Mouse (Mus musculus): ENCODE data around the gene Olfr574. TPM values are rescaled to one million over a fixed set of nuclear protein-coding genes. Genes with fewer than 3 reads are reported as not detected.
A peak's percentile ranks its signal among the peaks of the same experiment; 100 is the strongest.

Olfr574 gene
- polyA plus RNA-seq (2015; fragmentation: Nextera tagmentation; extraction: Ambion mirVana), result not detected in 2 replicates

GRCm38 (mm10) chr7:102948167-102948566 lies at the start of gene Olfr574:
Olfr574 (plus strand) TSS chr7:102948467.
- WGBS (ENCODE audit: insufficient replicate concordance), result 84% methylated on average over 1 of the region's 1 CpGs
- ATAC-seq (no peak), DNase-seq (no peak)
- Histone ChIP-seq H3K9ac (replicated peaks) (no peak within 1 kb of the TSS), H3K27ac (ENCODE audit: low read depth) (no peak within 1 kb of the TSS), H3K4me3 (ENCODE audit: low read depth, low read length) (no peak within 1 kb of the TSS), H3K36me3 (replicated peaks; ENCODE audit: insufficient read depth, low read length) (no peaks in the 10 kb centered on the region), H3K4me2 (ENCODE audit: low read depth, low read length) (no peak within 1 kb of the TSS), H3K27me3 (ENCODE audit: insufficient read depth, low read length) (no peaks in the 10 kb centered on the region), H3K9me3 (ENCODE audit: low read length) (no peaks in the 10 kb centered on the region), H3K4me1 (ENCODE audit: insufficient read depth) (no peaks in the 10 kb centered on the region)
- TF ChIP-seq CTCF (IDR thresholded peaks at IDR 0.05; ENCODE audit: low read depth) (no peak), EP300 (IDR thresholded peaks at IDR 0.05; ENCODE audit: low read depth) (no peak)

GRCm38 (mm10) chr7:102915261-102915660 lies 33.0 kb upstream of the Olfr574 start:
- Histone ChIP-seq H3K4me3 (ENCODE audit: low read depth, low read length) (no peak overlapping the region), H3K27ac (ENCODE audit: low read depth) (no peak overlapping the region), H3K27me3 (ENCODE audit: insufficient read depth, low read length) (no peaks in the 10 kb centered on the region), H3K9me3 (ENCODE audit: low read length) (no peaks in the 10 kb centered on the region), H3K9ac (replicated peaks) (no peak overlapping the region), H3K4me1 (ENCODE audit: insufficient read depth) (no peaks in the 10 kb centered on the region), H3K4me2 (ENCODE audit: low read depth, low read length) (no peak overlapping the region), H3K36me3 (replicated peaks; ENCODE audit: insufficient read depth, low read length) (no peaks in the 10 kb centered on the region)
- DNase-seq, result no peak
- ATAC-seq, result no peak
- 31% methylated on average over 1 of the region's 1 CpGs for WGBS (ENCODE audit: insufficient replicate concordance)
- no peak for TF ChIP-seq EP300 (IDR thresholded peaks at IDR 0.05; ENCODE audit: low read depth)
- no peak for TF ChIP-seq CTCF (IDR thresholded peaks at IDR 0.05; ENCODE audit: low read depth)

GRCm38 (mm10) chr7:102916405-102916804 lies 31.9 kb upstream of the Olfr574 start:
- DNase-seq (no peak), ATAC-seq (no peak)
- Histone ChIP-seq H3K4me1 (ENCODE audit: insufficient read depth) (no peaks in the 10 kb centered on the region), H3K27ac (ENCODE audit: low read depth) (no peak overlapping the region), H3K36me3 (replicated peaks; ENCODE audit: insufficient read depth, low read length) (no peaks in the 10 kb centered on the region), H3K4me2 (ENCODE audit: low read depth, low read length) (no peak overlapping the region), H3K9me3 (ENCODE audit: low read length) (no peaks in the 10 kb centered on the region), H3K9ac (replicated peaks) (no peak overlapping the region), H3K27me3 (ENCODE audit: insufficient read depth, low read length) (no peaks in the 10 kb centered on the region), H3K4me3 (ENCODE audit: low read depth, low read length) (no peak overlapping the region)
- TF ChIP-seq EP300 (IDR thresholded peaks at IDR 0.05; ENCODE audit: low read depth), result no peak
- no peak for TF ChIP-seq CTCF (IDR thresholded peaks at IDR 0.05; ENCODE audit: low read depth)
- WGBS (ENCODE audit: insufficient replicate concordance), result 46% methylated on average over 5 of the region's 5 CpGs

GRCm38 (mm10) chr7:102917032-102917875 lies 31.0 kb upstream of the Olfr574 start, which contains the start of gene Olfr571:
Olfr571 (minus strand) TSS chr7:102917536.
- WGBS (ENCODE audit: insufficient replicate concordance), result 57% methylated on average over 4 of the region's 4 CpGs
- DNase-seq (no peak), ATAC-seq (no peak)
- H3K9ac ChIP-seq (replicated peaks), result no peak within 1 kb of the TSS
- no peak for TF ChIP-seq CTCF (IDR thresholded peaks at IDR 0.05; ENCODE audit: low read depth)
- no peak for TF ChIP-seq EP300 (IDR thresholded peaks at IDR 0.05; ENCODE audit: low read depth)
- no peaks in the 10 kb centered on the region for H3K9me3 ChIP-seq (ENCODE audit: low read length)
- H3K4me3 ChIP-seq (ENCODE audit: low read depth, low read length), result no peak within 1 kb of the TSS
- no peak within 1 kb of the TSS for H3K4me2 ChIP-seq (ENCODE audit: low read depth, low read length)
- H3K36me3 ChIP-seq (replicated peaks; ENCODE audit: insufficient read depth, low read length), result no peaks in the 10 kb centered on the region
- no peaks in the 10 kb centered on the region for H3K27me3 ChIP-seq (ENCODE audit: insufficient read depth, low read length)
- H3K27ac ChIP-seq (ENCODE audit: low read depth), result no peak within 1 kb of the TSS
- no peaks in the 10 kb centered on the region for H3K4me1 ChIP-seq (ENCODE audit: insufficient read depth)

- TF ChIP-seq EP300 (IDR thresholded peaks at IDR 0.05; ENCODE audit: low read depth) (no peak), CTCF (IDR thresholded peaks at IDR 0.05; ENCODE audit: low read depth) (peak; percentile 80)
- no peaks in the 10 kb centered on the region for H3K9me3 ChIP-seq (ENCODE audit: low read length)
- H3K9ac ChIP-seq (replicated peaks), result no peak overlapping the region
- DNase-seq (no peak), ATAC-seq (0 out of 2 replicates have a peak, but pooled peaks have one; percentile 17)
- no peaks in the 10 kb centered on the region for H3K27me3 ChIP-seq (ENCODE audit: insufficient read depth, low read length)
- H3K36me3 ChIP-seq (replicated peaks; ENCODE audit: insufficient read depth, low read length), result no peaks in the 10 kb centered on the region
- H3K4me2 ChIP-seq (ENCODE audit: low read depth, low read length), result no peak overlapping the region
- H3K4me3 ChIP-seq (ENCODE audit: low read depth, low read length), result no peak overlapping the region
- no peaks in the 10 kb centered on the region for H3K4me1 ChIP-seq (ENCODE audit: insufficient read depth)
- WGBS (ENCODE audit: insufficient replicate concordance), result 10% methylated on average over 1 of the region's 1 CpGs
- no peak overlapping the region for H3K27ac ChIP-seq (ENCODE audit: low read depth)
These were observed 28.6 kb upstream of the Olfr574 start for GRCm38 (mm10) chr7:102919632-102920031.

- 57% methylated on average over 1 of the region's 1 CpGs for WGBS (ENCODE audit: insufficient replicate concordance)
- DNase-seq (no peak), ATAC-seq (no peak)
- no peaks in the 10 kb centered on the region for H3K4me1 ChIP-seq (ENCODE audit: insufficient read depth)
- no peak within 1 kb of the TSS for H3K4me2 ChIP-seq (ENCODE audit: low read depth, low read length)
- H3K36me3 ChIP-seq (replicated peaks; ENCODE audit: insufficient read depth, low read length), result no peaks in the 10 kb centered on the region
- no peaks in the 10 kb centered on the region for H3K9me3 ChIP-seq (ENCODE audit: low read length)
- H3K9ac ChIP-seq (replicated peaks), result no peak within 1 kb of the TSS
- no peak within 1 kb of the TSS for H3K4me3 ChIP-seq (ENCODE audit: low read depth, low read length)
- TF ChIP-seq EP300 (IDR thresholded peaks at IDR 0.05; ENCODE audit: low read depth) (no peak), CTCF (IDR thresholded peaks at IDR 0.05; ENCODE audit: low read depth) (no peak)
- no peak within 1 kb of the TSS for H3K27ac ChIP-seq (ENCODE audit: low read depth)
- H3K27me3 ChIP-seq (ENCODE audit: insufficient read depth, low read length), result no peaks in the 10 kb centered on the region
These were observed 24.2 kb upstream of the Olfr574 start, which contains the start of gene Olfr572 for GRCm38 (mm10) chr7:102924109-102924508. Olfr572 (plus strand) TSS chr7:102924409.
